Mouse (Mus musculus) neural tube, embryonic 11.5 days (tissue): ENCODE data around the gene Slc29a2. TPM values are rescaled to one million over a fixed set of nuclear protein-coding genes. Genes with fewer than 3 reads are reported as not detected.

Experiments used
- ATAC-seq: fragments of 200-750 bp; cut with Nextera tagmentation; 2 replicates; pipeline ENCODE4 v1.8.0; 2017; ENCODE audit warnings: moderate number of reproducible peaks, mild to moderate bottlenecking, moderate TSS enrichment, moderate library complexity; ENCODE audit not compliant: insufficient read depth, low FRiP score, low TSS enrichment
- DNase-seq: peaks from one replicate; pipeline ENCODE4 v3.0.0-alpha.2; 2015; ENCODE audit warnings: low spot score
- H3K27ac ChIP-seq: fragments of 300-500 bp; sonication (generic); 2 replicates; pipeline ENCODE4 v1.5.1; 2014; ENCODE audit warnings: low read depth, mild to moderate bottlenecking, low read length
- H3K27me3 ChIP-seq: fragments of 300-500 bp; sonication (generic); 2 replicates; pipeline ENCODE4 v1.6.1; 2014; ENCODE audit warnings: mild to moderate bottlenecking, low read length, mixed read lengths; ENCODE audit not compliant: control insufficient read depth, insufficient read depth
- H3K36me3 ChIP-seq: fragments of 300-500 bp; sonication (generic); 2 replicates; pipeline ENCODE4 v1.6.1; 2014; ENCODE audit warnings: mild to moderate bottlenecking, low read length, moderate library complexity, mixed read lengths; ENCODE audit not compliant: control insufficient read depth, insufficient read depth
- H3K4me1 ChIP-seq: fragments of 300-500 bp; sonication (generic); 2 replicates; pipeline ENCODE4 v1.6.1; 2014; ENCODE audit warnings: low read length, mixed read lengths; ENCODE audit not compliant: control insufficient read depth, insufficient read depth
- H3K4me2 ChIP-seq: fragments of 300-500 bp; sonication (generic); 2 replicates; pipeline ENCODE4 v1.6.1; 2014; ENCODE audit warnings: low read depth, mild to moderate bottlenecking, moderate library complexity
- H3K4me3 ChIP-seq: fragments of 300-500 bp; sonication (generic); 2 replicates; pipeline ENCODE4 v1.5.1; 2014; ENCODE audit warnings: low read depth, low read length
- H3K9ac ChIP-seq: fragments of 300-500 bp; sonication (generic); 2 replicates; pipeline ENCODE4 v1.6.1; 2014; ENCODE audit warnings: mild to moderate bottlenecking, low read length
- H3K9me3 ChIP-seq: fragments of 300-500 bp; sonication (generic); 2 replicates; pipeline ENCODE4 v1.6.1; 2016; ENCODE audit warnings: low read length; ENCODE audit not compliant: control insufficient read depth
- WGBS: fragments of 180-500 bp; shearing (Covaris S2); extraction: QIAGEN DNeasy Blood & Tissue Kit; methylation state at CpG from one replicate; pipeline ENCODE4 v1.1.7; 2014; 5-methylcytosine and 5-hydroxymethylcytosine counted together
- polyA plus RNA-seq: library from polyadenylated mRNA; unstranded; fragments of >200 nt; fragmentation: Nextera tagmentation; extraction: Ambion mirVana; gene quantifications from 2 replicates; pipeline ENCODE4 v1.2.1, GENCODE M21; 2014

Slc29a2 gene
- polyA plus RNA-seq, 1 experiment from 2014 or later = 6.2 TPM

- ATAC-seq = peak; percentile 37
Observed at GRCm38 (mm10) chr19:5039301-5040114, 15.8 kb downstream of the Slc29a2 start.

GRCm38 (mm10) chr19:5040862-5041523, 17.3 kb downstream of the Slc29a2 start, which contains the start of gene Brms1:
TSS of gene Brms1 (plus strand) at chr19:5041354.
- peak within 1 kb of the TSS; percentile 98 for H3K4me2 ChIP-seq
- DNase-seq (peak; percentile 95), ATAC-seq (peak; percentile 74)
- no peaks in the 10 kb centered on the region for H3K27me3 ChIP-seq
- peak within 1 kb of the TSS; percentile 66 for H3K9ac ChIP-seq
- no peaks in the 10 kb centered on the region for H3K9me3 ChIP-seq
- 9% methylated on average over 40 of the region's 40 CpGs for WGBS
- H3K27ac ChIP-seq = peak within 1 kb of the TSS; percentile 44; the same call in 1 of the 2 replicates
- no peaks in the 10 kb centered on the region; the same call in 1 of the 2 replicates for H3K36me3 ChIP-seq
- H3K4me3 ChIP-seq = peak within 1 kb of the TSS; percentile 90
- peaks cover 25% of the 10 kb centered on the region for H3K4me1 ChIP-seq

More at GRCm38 (mm10) chr19:5039301-5040114, 15.8 kb downstream of the Slc29a2 start:
- H3K4me2 ChIP-seq = peak overlapping the region; percentile 98
- H3K4me3 ChIP-seq = peak overlapping the region; percentile 85
- H3K27me3 ChIP-seq = no peaks in the 10 kb centered on the region
- H3K9ac ChIP-seq = peak overlapping the region; percentile 86
- no peak for DNase-seq
- no peaks in the 10 kb centered on the region for H3K9me3 ChIP-seq
- 0 out of 2 replicates have a peak overlapping the region, but pooled peaks have one; percentile 66 for H3K27ac ChIP-seq
- WGBS = 13% methylated on average over 41 of the region's 41 CpGs
- H3K36me3 ChIP-seq = no peaks in the 10 kb centered on the region
- H3K4me1 ChIP-seq = peaks cover 25% of the 10 kb centered on the region

- H3K27ac ChIP-seq = peak overlapping the region; percentile 44; the same call in 1 of the 2 replicates
- H3K4me2 ChIP-seq = peak overlapping the region; percentile 98
- 0 out of 2 replicates have a peak, but pooled peaks have one; percentile 11 for ATAC-seq
- H3K9me3 ChIP-seq = no peaks in the 10 kb centered on the region
- H3K4me1 ChIP-seq = peaks cover 25% of the 10 kb centered on the region
- H3K9ac ChIP-seq = peak overlapping the region; percentile 66
- peaks cover 4% of the 10 kb centered on the region; the same call in 1 of the 2 replicates for H3K36me3 ChIP-seq
- H3K4me3 ChIP-seq = peak overlapping the region; percentile 90
- 2% methylated on average over 16 of the region's 16 CpGs for WGBS
- no peak for DNase-seq
- H3K27me3 ChIP-seq = no peaks in the 10 kb centered on the region
Observed at GRCm38 (mm10) chr19:5041588-5041987, 17.9 kb downstream of the Slc29a2 start.

- Histone ChIP-seq H3K4me3 (no peak overlapping the region), H3K27me3 (peaks cover 1% of the 10 kb centered on the region; the same call in 1 of the 2 replicates), H3K36me3 (peaks cover 6% of the 10 kb centered on the region), H3K4me2 (no peak overlapping the region), H3K27ac (no peak overlapping the region), H3K9ac (no peak overlapping the region), H3K9me3 (no peaks in the 10 kb centered on the region), H3K4me1 (peaks cover 9% of the 10 kb centered on the region)
- ATAC-seq (no peak), DNase-seq (no peak)
- 85% methylated on average over 4 of the region's 4 CpGs for WGBS
Observed at GRCm38 (mm10) chr19:5045531-5045930, 21.9 kb downstream of the Slc29a2 start.

- ATAC-seq = no peak
- Histone ChIP-seq H3K27ac (no peak overlapping the region), H3K4me3 (no peak overlapping the region), H3K9me3 (no peaks in the 10 kb centered on the region), H3K27me3 (peaks cover 29% of the 10 kb centered on the region), H3K36me3 (peaks cover 6% of the 10 kb centered on the region), H3K4me1 (no peaks in the 10 kb centered on the region), H3K4me2 (no peak overlapping the region), H3K9ac (no peak overlapping the region)
- WGBS = 87% methylated on average over 14 of the region's 14 CpGs
- no peak for DNase-seq
Observed at GRCm38 (mm10) chr19:5048138-5049056, 24.7 kb downstream of the Slc29a2 start.

GRCm38 (mm10) chr19:5049325-5049724, 25.7 kb downstream of the Slc29a2 start:
- no peaks in the 10 kb centered on the region for H3K9me3 ChIP-seq
- peaks cover 34% of the 10 kb centered on the region for H3K27me3 ChIP-seq
- H3K4me3 ChIP-seq = no peak overlapping the region
- H3K4me1 ChIP-seq = no peaks in the 10 kb centered on the region
- DNase-seq = no peak
- H3K9ac ChIP-seq = no peak overlapping the region
- H3K36me3 ChIP-seq = peaks cover 6% of the 10 kb centered on the region
- WGBS = 81% methylated on average over 6 of the region's 6 CpGs
- no peak for ATAC-seq
- no peak overlapping the region for H3K27ac ChIP-seq
- no peak overlapping the region for H3K4me2 ChIP-seq

GRCm38 (mm10) chr19:5050047-5050905, 26.6 kb downstream of the Slc29a2 start, which contains the start of gene Rin1:
TSS of gene Rin1 (plus strand) at chr19:5050481.
- H3K36me3 ChIP-seq = peaks cover 6% of the 10 kb centered on the region
- H3K27me3 ChIP-seq = peaks cover 34% of the 10 kb centered on the region
- H3K9me3 ChIP-seq = no peaks in the 10 kb centered on the region
- no peak within 1 kb of the TSS for H3K27ac ChIP-seq
- H3K4me3 ChIP-seq = peak within 1 kb of the TSS; percentile 12; the same call in 1 of the 2 replicates
- no peaks in the 10 kb centered on the region for H3K4me1 ChIP-seq
- DNase-seq (peak; percentile 30), ATAC-seq (no peak)
- 21% methylated on average over 14 of the region's 14 CpGs for WGBS
- no peak within 1 kb of the TSS for H3K4me2 ChIP-seq
- peak within 1 kb of the TSS; percentile 23 for H3K9ac ChIP-seq
